Mouse (Mus musculus) stomach, postnatal 0 days (tissue): ENCODE data around the gene Usp49.

Experiments
- CTCF ChIP-seq: IDR thresholded peaks from 2 replicates; pipeline ENCODE4 v1.5.1; 2016; ENCODE audit warnings: antibody characterized with exemption, low read depth, mild to moderate bottlenecking, moderate library complexity
- EP300 ChIP-seq: optimal IDR thresholded peaks from 2 replicates; pipeline ENCODE3; 2016; ENCODE audit warnings: antibody characterized with exemption

DNA sequence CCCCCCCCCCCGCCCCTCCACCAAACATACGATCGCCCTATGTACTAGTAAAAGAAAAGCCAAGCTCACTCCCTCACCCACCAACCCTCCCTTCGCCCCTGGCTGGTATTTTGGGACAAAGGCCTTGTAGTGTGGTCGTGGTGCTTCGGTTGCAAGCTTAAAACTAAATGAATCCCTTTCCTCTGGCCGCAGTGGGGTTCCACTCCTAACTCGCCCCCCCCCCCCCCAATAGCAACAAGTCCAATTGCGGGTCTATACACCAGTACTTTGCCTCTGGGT lies 35.6 kb upstream of the Usp49 start:
- TF ChIP-seq CTCF (no peak), EP300 (no peak)
